Mouse (Mus musculus): ENCODE results near the gene Rsph6a.
A peak's percentile ranks its signal among the peaks of the same experiment; 100 is the strongest.

- no peak for TF ChIP-seq CTCF (IDR thresholded peaks at IDR 0.05; ENCODE audit: low read depth)
- peak; percentile 85 for TF ChIP-seq EP300 (optimal IDR thresholded peaks at IDR 0.05)
Observed at GRCm38 (mm10) chr7:19093537-19094385, 39.3 kb downstream of the Rsph6a start.

Data from stomach, postnatal 0 days (tissue).